Mouse (Mus musculus): Measurements from ENCODE around the gene Sh3glb1.
A peak's percentile ranks its signal among the peaks of the same experiment; 100 is the strongest.

- TF ChIP-seq ZC3H11A (IDR thresholded peaks at IDR 0.05; ENCODE audit: low read depth, low read length) = no peak
- TF ChIP-seq E2F4 (IDR thresholded peaks at IDR 0.05; ENCODE audit: insufficient replicate concordance, low read depth, low read length) = no peak
- TF ChIP-seq KAT2A (IDR thresholded peaks at IDR 0.05; ENCODE audit: insufficient replicate concordance, low read length) = no peak
- TF ChIP-seq MAX (IDR thresholded peaks at IDR 0.05; ENCODE audit: low read length) = no peak
- TF ChIP-seq CTCF (conservative IDR thresholded peaks at IDR 0.05 in 1 of 2, IDR thresholded peaks at IDR 0.05 in 1 of 2; ENCODE audit: low read depth in 2 of 2, low read length in 2 of 2) = peak in 1 of 2 experiments; percentile 28; a peak in 2 of 4 replicates
- TF ChIP-seq RAD21 (IDR thresholded peaks at IDR 0.05; ENCODE audit: low read depth, low read length) = peak; percentile 31
- no peak for TF ChIP-seq POLR2A (IDR thresholded peaks at IDR 0.05; ENCODE audit: low read depth, low read length)
- no peak for TF ChIP-seq ZNF384 (IDR thresholded peaks at IDR 0.05; ENCODE audit: low read depth, low read length)
- TF ChIP-seq TBP (conservative IDR thresholded peaks at IDR 0.05; ENCODE audit: low read depth, low read length) = no peak
- TF ChIP-seq JUN (IDR thresholded peaks at IDR 0.05; ENCODE audit: insufficient read depth, low read depth, low read length) = no peak
- TF ChIP-seq EP300 (IDR thresholded peaks at IDR 0.05; ENCODE audit: low read length) = no peak
Observed at GRCm38 (mm10) chr3:144640033-144640432, 80.1 kb downstream of the Sh3glb1 start.

All from CH12.LX (cell line).